Mouse (Mus musculus) T-helper 2 cell (primary cell): ENCODE data around the gene Adora2a.
"Not testable (repeated sequence)": the region's sequence is repeated elsewhere in the genome, so short reads cannot be mapped to it uniquely, and the experiment has no call there.

Experiments
- in situ Hi-C: fragments of 300-600 bp; cut with MboI, MseI; formaldehyde crosslinking; loops from one replicate; pipeline ENCODE4 v1.15.1; 2025; ENCODE audit warnings: high pct_unique_total_duplicates

Gene Adora2a

GRCm38 (mm10) chr10:75314190-75314980, 2.3 kb upstream of the Adora2a start:
- in situ Hi-C loops, result no loop called here

- in situ Hi-C loops, result no loop called here
Measured at GRCm38 (mm10) chr10:75315756-75316155, 921 bp upstream of the Adora2a start.

- in situ Hi-C loops, result no loop called here
Measured at GRCm38 (mm10) chr10:75316472-75316871, 205 bp upstream of the Adora2a start.

GRCm38 (mm10) chr10:75316908-75317761, 458 bp downstream of the Adora2a start:
- in situ Hi-C loops, result no loop called here

- in situ Hi-C loops, result no loop called here
Measured at GRCm38 (mm10) chr10:75318206-75318605, 1.5 kb downstream of the Adora2a start.

- in situ Hi-C loops, result no loop called here
Measured at GRCm38 (mm10) chr10:75320321-75320720, 3.6 kb downstream of the Adora2a start.

GRCm38 (mm10) chr10:75322966-75323365, 6.3 kb downstream of the Adora2a start:
- in situ Hi-C loops, result no loop called here

GRCm38 (mm10) chr10:75323986-75324385, 7.3 kb downstream of the Adora2a start:
- in situ Hi-C loops, result no loop called here

- in situ Hi-C loops, result no loop called here
Measured at GRCm38 (mm10) chr10:75324391-75324790, 7.7 kb downstream of the Adora2a start.

- in situ Hi-C loops, result loop anchor here (5.0 kb wide), 1 partner anchor 111 kb away; no protein-coding TSS in a partner anchor
Measured at GRCm38 (mm10) chr10:75325821-75326220, 9.1 kb downstream of the Adora2a start.

GRCm38 (mm10) chr10:75326553-75326952, 9.9 kb downstream of the Adora2a start:
- in situ Hi-C loops, result loop anchor here (5.0 kb wide), 1 partner anchor 111 kb away; no protein-coding TSS in a partner anchor

GRCm38 (mm10) chr10:75327081-75327480, 10.4 kb downstream of the Adora2a start:
- in situ Hi-C loops, result loop anchor here (5.0 kb wide), 1 partner anchor 110 kb away; no protein-coding TSS in a partner anchor

GRCm38 (mm10) chr10:75328201-75328704, 11.6 kb downstream of the Adora2a start:
- in situ Hi-C loops, result loop anchor here (5.0 kb wide), 1 partner anchor 109 kb away; no protein-coding TSS in a partner anchor

- in situ Hi-C loops, result no loop called here
Measured at GRCm38 (mm10) chr10:75332268-75332667, 15.6 kb downstream of the Adora2a start.

- in situ Hi-C loops, result no loop called here
Measured at GRCm38 (mm10) chr10:75333176-75333776, 16.6 kb downstream of the Adora2a start.

GRCm38 (mm10) chr10:75334175-75334574, 17.5 kb downstream of the Adora2a start:
- in situ Hi-C loops, result no loop called here

GRCm38 (mm10) chr10:75335075-75335474, 18.4 kb downstream of the Adora2a start:
- in situ Hi-C loops, result no loop called here

- in situ Hi-C loops, result no loop called here
Measured at GRCm38 (mm10) chr10:75337231-75337630, 20.6 kb downstream of the Adora2a start.

- in situ Hi-C loops, result no loop called here
Measured at GRCm38 (mm10) chr10:75338852-75339251, 22.2 kb downstream of the Adora2a start.

GRCm38 (mm10) chr10:75339377-75339776, 22.7 kb downstream of the Adora2a start:
- in situ Hi-C loops, result no loop called here

GRCm38 (mm10) chr10:75341936-75342335, 25.3 kb downstream of the Adora2a start:
- in situ Hi-C loops, result no loop called here

- in situ Hi-C loops, result not testable (repeated sequence)
Measured at GRCm38 (mm10) chr10:75344563-75344962, 27.9 kb downstream of the Adora2a start.
